Mouse (Mus musculus): ENCODE data around the gene Znrf1.
A peak's percentile ranks its signal among the peaks of the same experiment; 100 is the strongest.

DNA sequence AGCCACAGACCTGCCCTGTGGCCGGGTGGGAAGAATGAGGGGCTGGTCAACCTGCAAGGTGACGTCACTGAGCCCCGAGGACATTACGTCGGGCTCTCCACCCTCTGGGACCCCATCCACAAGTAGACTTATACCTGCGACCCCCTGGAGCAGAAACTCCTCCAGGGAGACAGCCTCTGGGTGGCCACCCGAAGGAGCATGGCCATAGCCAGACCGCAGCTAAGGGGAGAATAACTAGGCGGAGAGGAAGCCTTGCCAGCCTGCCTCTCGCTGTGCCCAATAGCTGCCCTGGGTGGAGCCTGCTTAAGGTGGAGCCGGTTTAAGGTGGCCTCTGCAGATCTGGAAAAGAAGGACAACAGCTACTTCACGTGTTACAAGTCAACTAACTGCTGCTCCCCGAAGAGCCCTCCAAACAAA, 94.2 kb downstream of the Znrf1 start, which contains the start of gene Ldhd:
- TF ChIP-seq POLR2A (IDR thresholded peaks at IDR 0.05; ENCODE audit: borderline replicate concordance, extremely low read depth, low read depth, low read length) (peak; percentile 70; the same call in 1 of the 2 replicates), CTCF (IDR thresholded peaks at IDR 0.05; ENCODE audit: insufficient read depth, low read length) (no peak)
